Mouse (Mus musculus) midbrain, embryonic 13.5 days (tissue): ENCODE results near the gene Fuom. TPM values are rescaled to one million over a fixed set of nuclear protein-coding genes. Genes with fewer than 3 reads are reported as not detected.
A peak's percentile ranks its signal among the peaks of the same experiment; 100 is the strongest.

ENCODE experiments used
- ATAC-seq: fragments of 200-750 bp; cut with Nextera tagmentation; 2 replicates; pipeline ENCODE4 v1.8.0; 2017; ENCODE audit warnings: mild to moderate bottlenecking, moderate TSS enrichment, moderate library complexity
- H3K27ac ChIP-seq: fragments of 300-500 bp; sonication (generic); 2 replicates; pipeline ENCODE4 v1.5.1; 2015; ENCODE audit warnings: inconsistent platforms, mild to moderate bottlenecking, moderate library complexity
- H3K27me3 ChIP-seq: fragments of 300-500 bp; sonication (generic); 2 replicates; pipeline ENCODE4 v1.6.1; 2015; ENCODE audit warnings: mild to moderate bottlenecking, inconsistent platforms
- H3K36me3 ChIP-seq: fragments of 300-500 bp; sonication (generic); 2 replicates; pipeline ENCODE4 v1.6.1; 2015; ENCODE audit warnings: mild to moderate bottlenecking, inconsistent platforms
- H3K4me1 ChIP-seq: fragments of 300-500 bp; sonication (generic); replicated peaks from 2 replicates; pipeline ENCODE4 v1.6.1; 2015; ENCODE audit warnings: inconsistent platforms
- H3K4me2 ChIP-seq: fragments of 300-500 bp; sonication (generic); replicated peaks from 2 replicates; pipeline ENCODE4 v1.6.1; 2015; ENCODE audit warnings: moderate library complexity, mild to moderate bottlenecking, inconsistent platforms
- H3K4me3 ChIP-seq: fragments of 300-500 bp; sonication (generic); replicated peaks from 2 replicates; pipeline ENCODE4 v1.5.1; 2015; ENCODE audit warnings: mild to moderate bottlenecking, inconsistent platforms
- H3K9ac ChIP-seq: fragments of 300-500 bp; sonication (generic); replicated peaks from 2 replicates; pipeline ENCODE4 v1.6.1; 2015; ENCODE audit warnings: mild to moderate bottlenecking, inconsistent platforms
- H3K9me3 ChIP-seq: fragments of 300-500 bp; sonication (generic); 2 replicates; pipeline ENCODE4 v1.6.1; 2016; ENCODE audit warnings: mild to moderate bottlenecking, inconsistent platforms
- WGBS: fragments of 180-500 bp; shearing (Covaris S2); methylation state at CpG from one replicate; pipeline ENCODE4 v1.1.7; 2015; 5-methylcytosine and 5-hydroxymethylcytosine counted together
- polyA plus RNA-seq: library from polyadenylated mRNA; unstranded; fragments of >200 nt; fragmentation: Nextera tagmentation; extraction: Ambion mirVana; gene quantifications from 2 replicates; pipeline ENCODE4 v1.2.1, GENCODE M21; 2015

Fuom gene
- polyA plus RNA-seq, 1 experiment from 2014 or later: 19.9 TPM

GRCm38 (mm10) chr7:140096055-140096454 lies 6.2 kb downstream of the Fuom start:
- no peak overlapping the region for H3K9ac ChIP-seq
- no peaks in the 10 kb centered on the region for H3K36me3 ChIP-seq
- H3K27ac ChIP-seq: no peak overlapping the region
- peaks cover 1% of the 10 kb centered on the region; the same call in 1 of the 2 replicates for H3K4me1 ChIP-seq
- no peak for ATAC-seq
- H3K9me3 ChIP-seq: no peaks in the 10 kb centered on the region
- no peak overlapping the region for H3K4me3 ChIP-seq
- H3K27me3 ChIP-seq: peaks cover 3% of the 10 kb centered on the region; the same call in 1 of the 2 replicates
- no peak overlapping the region for H3K4me2 ChIP-seq

GRCm38 (mm10) chr7:140095556-140095955 lies 6.7 kb downstream of the Fuom start:
- H3K4me2 ChIP-seq: no peak overlapping the region
- H3K9me3 ChIP-seq: no peaks in the 10 kb centered on the region
- ATAC-seq: no peak
- no peaks in the 10 kb centered on the region for H3K4me1 ChIP-seq
- no peaks in the 10 kb centered on the region for H3K27me3 ChIP-seq
- no peak overlapping the region for H3K4me3 ChIP-seq
- H3K27ac ChIP-seq: no peak overlapping the region
- H3K9ac ChIP-seq: no peak overlapping the region
- WGBS: 59% methylated on average over 1 of the region's 1 CpGs
- H3K36me3 ChIP-seq: no peaks in the 10 kb centered on the region

- no peak for ATAC-seq
- WGBS: 72% methylated on average over 5 of the region's 5 CpGs
Measured at GRCm38 (mm10) chr7:140094954-140095353, 7.3 kb downstream of the Fuom start.

GRCm38 (mm10) chr7:140092924-140093528 lies 9.2 kb downstream of the Fuom start, which contains the start of gene Prap1:
Gene Prap1, plus strand, starts transcription at chr7:140093395.
- Histone ChIP-seq H3K36me3 (no peaks in the 10 kb centered on the region), H3K4me1 (no peaks in the 10 kb centered on the region), H3K27me3 (no peaks in the 10 kb centered on the region), H3K9me3 (no peaks in the 10 kb centered on the region), H3K27ac (no peak within 1 kb of the TSS), H3K4me2 (no peak within 1 kb of the TSS), H3K9ac (no peak within 1 kb of the TSS), H3K4me3 (no peak within 1 kb of the TSS)
- no peak for ATAC-seq
- WGBS: 76% methylated on average over 5 of the region's 5 CpGs

More at GRCm38 (mm10) chr7:140094954-140095353, 7.3 kb downstream of the Fuom start:
- Histone ChIP-seq H3K4me1 (no peaks in the 10 kb centered on the region), H3K4me3 (no peak overlapping the region), H3K9me3 (no peaks in the 10 kb centered on the region), H3K9ac (no peak overlapping the region), H3K36me3 (no peaks in the 10 kb centered on the region), H3K27me3 (no peaks in the 10 kb centered on the region), H3K27ac (no peak overlapping the region), H3K4me2 (no peak overlapping the region)

- Histone ChIP-seq H3K4me1 (no peaks in the 10 kb centered on the region), H3K9me3 (no peaks in the 10 kb centered on the region), H3K4me2 (no peak overlapping the region), H3K36me3 (no peaks in the 10 kb centered on the region), H3K9ac (no peak overlapping the region), H3K27me3 (no peaks in the 10 kb centered on the region), H3K4me3 (no peak overlapping the region), H3K27ac (no peak overlapping the region)
- 73% methylated on average over 10 of the region's 10 CpGs for WGBS
- ATAC-seq: no peak
Measured at GRCm38 (mm10) chr7:140090601-140091000, 11.6 kb downstream of the Fuom start.

GRCm38 (mm10) chr7:140082242-140082678 lies 20.0 kb downstream of the Fuom start, which contains the start of gene Caly:
Gene Caly, minus strand, starts transcription at chr7:140082548.
- Histone ChIP-seq H3K27me3 (peaks cover 38% of the 10 kb centered on the region), H3K4me2 (peak within 1 kb of the TSS; percentile 76), H3K9me3 (no peaks in the 10 kb centered on the region), H3K4me3 (peak within 1 kb of the TSS; percentile 50), H3K36me3 (no peaks in the 10 kb centered on the region), H3K27ac (peak within 1 kb of the TSS; percentile 94), H3K9ac (peak within 1 kb of the TSS; percentile 69), H3K4me1 (peaks cover 38% of the 10 kb centered on the region)
- peak; percentile 83 for ATAC-seq
- 6% methylated on average over 18 of the region's 18 CpGs for WGBS

GRCm38 (mm10) chr7:140081408-140082241 lies 20.6 kb downstream of the Fuom start:
- ATAC-seq: peak; percentile 44
- Histone ChIP-seq H3K4me2 (peak overlapping the region; percentile 76), H3K9me3 (no peaks in the 10 kb centered on the region), H3K4me1 (peaks cover 38% of the 10 kb centered on the region), H3K36me3 (no peaks in the 10 kb centered on the region), H3K27ac (peak overlapping the region; percentile 94), H3K9ac (peak overlapping the region; percentile 69), H3K4me3 (peak overlapping the region; percentile 50), H3K27me3 (peaks cover 39% of the 10 kb centered on the region)
- 9% methylated on average over 20 of the region's 20 CpGs for WGBS

- H3K9me3 ChIP-seq: no peaks in the 10 kb centered on the region
- peak overlapping the region; percentile 76 for H3K4me2 ChIP-seq
- WGBS: 2% methylated on average over 24 of the region's 24 CpGs
- peak overlapping the region; percentile 50 for H3K4me3 ChIP-seq
- H3K4me1 ChIP-seq: peaks cover 38% of the 10 kb centered on the region
- ATAC-seq: peak; percentile 77
- peaks cover 47% of the 10 kb centered on the region for H3K27me3 ChIP-seq
- peak overlapping the region; percentile 76 for H3K9ac ChIP-seq
- H3K36me3 ChIP-seq: no peaks in the 10 kb centered on the region
- H3K27ac ChIP-seq: peak overlapping the region; percentile 94
Measured at GRCm38 (mm10) chr7:140080503-140081156, 21.6 kb downstream of the Fuom start.

GRCm38 (mm10) chr7:140078711-140079110 lies 23.5 kb downstream of the Fuom start:
- WGBS: 6% methylated on average over 5 of the region's 5 CpGs
- no peak overlapping the region for H3K4me3 ChIP-seq
- H3K9ac ChIP-seq: no peak overlapping the region
- 0 out of 2 replicates have a peak overlapping the region, but pooled peaks have one; percentile 76 for H3K4me2 ChIP-seq
- no peak for ATAC-seq
- H3K27me3 ChIP-seq: peaks cover 52% of the 10 kb centered on the region
- peaks cover 38% of the 10 kb centered on the region for H3K4me1 ChIP-seq
- H3K36me3 ChIP-seq: 0 out of 2 replicates have a peak, but pooled peaks cover 2% of the 10 kb centered on the region
- no peak overlapping the region for H3K27ac ChIP-seq
- H3K9me3 ChIP-seq: no peaks in the 10 kb centered on the region

- Histone ChIP-seq H3K27me3 (peaks cover 57% of the 10 kb centered on the region), H3K4me1 (peaks cover 34% of the 10 kb centered on the region)
- WGBS: 77% methylated on average over 6 of the region's 6 CpGs
Measured at GRCm38 (mm10) chr7:140077698-140078097, 24.5 kb downstream of the Fuom start.

GRCm38 (mm10) chr7:140070042-140070711 lies 32.1 kb downstream of the Fuom start:
- ATAC-seq: peak; percentile 55; the same call in 1 of the 2 replicates
- H3K27ac ChIP-seq: no peak overlapping the region
- 27% methylated on average over 39 of the region's 39 CpGs for WGBS
- 0 out of 2 replicates have a peak, but pooled peaks cover under 1% of the 10 kb centered on the region for H3K4me1 ChIP-seq
- H3K9me3 ChIP-seq: no peaks in the 10 kb centered on the region
- no peak overlapping the region; the same call in 1 of the 2 replicates for H3K4me3 ChIP-seq
- H3K27me3 ChIP-seq: peaks cover 95% of the 10 kb centered on the region
- no peak overlapping the region for H3K9ac ChIP-seq
- H3K4me2 ChIP-seq: peak overlapping the region; percentile 35
- H3K36me3 ChIP-seq: peaks cover 39% of the 10 kb centered on the region

More at GRCm38 (mm10) chr7:140077698-140078097, 24.5 kb downstream of the Fuom start:
- no peak for ATAC-seq
- Histone ChIP-seq H3K4me2 (no peak overlapping the region), H3K9me3 (no peaks in the 10 kb centered on the region), H3K4me3 (no peak overlapping the region), H3K9ac (0 out of 2 replicates have a peak overlapping the region, but pooled peaks have one; percentile 10), H3K36me3 (peaks cover 11% of the 10 kb centered on the region; the same call in 1 of the 2 replicates), H3K27ac (no peak overlapping the region)
